Mouse (Mus musculus) C2C12 (cell line): ENCODE results near the gene Gm43064.

Experiments
- CEBPB ChIP-seq: IDR thresholded peaks from one replicate; pipeline ENCODE4 v1.6.1; 2011; ENCODE audit warnings: low read depth, mild to moderate bottlenecking, control low read depth, moderate library complexity
- CTCF ChIP-seq: IDR thresholded peaks from one replicate; pipeline ENCODE4 v1.5.1; 2011; ENCODE audit not compliant: control insufficient read depth, insufficient read depth, insufficient read length

DNA sequence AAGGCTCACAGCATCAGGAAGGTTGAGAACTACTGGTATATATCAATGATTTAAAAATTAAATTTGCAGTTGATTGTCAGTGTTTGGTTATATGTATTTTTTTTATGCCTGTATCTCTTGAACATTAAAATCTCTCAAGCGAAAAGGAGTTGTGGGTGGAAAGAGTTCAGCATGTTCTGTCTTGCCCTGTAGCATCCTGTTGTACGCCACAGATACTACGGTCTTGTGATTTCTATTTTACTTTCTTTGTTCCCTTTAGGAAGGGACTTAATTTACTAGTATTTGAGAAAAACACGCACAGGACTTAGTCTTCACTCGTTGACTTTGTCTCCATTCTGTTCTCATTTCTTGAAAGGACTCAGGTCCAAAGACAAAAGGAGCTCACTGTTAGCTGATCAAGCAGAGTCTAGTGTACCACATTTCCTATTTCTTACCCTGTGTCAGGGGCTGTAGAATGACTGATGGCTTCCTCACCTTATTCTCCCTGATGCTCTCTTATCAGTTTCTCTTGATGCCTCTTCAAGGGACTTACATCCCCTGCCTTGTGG lies 58.1 kb downstream of the Gm43064 start:
- no peak for TF ChIP-seq CTCF
- TF ChIP-seq CEBPB = no peak
